Mouse (Mus musculus) frontal cortex, adult 2 months (tissue): ENCODE measurements at regions not wholly inside any gene's neighbourhood (a gene's known extent, or its start where the extent isn't known, plus 50 kb on each side); places are given as distances from the start of the nearest gene placed in this dataset.

ENCODE experiments used
- DNase-seq, 2 experiments: peaks; one replicate each; pipeline ENCODE4 v3.0.0; 2022; ENCODE audit warnings: low spot score in 1 of 2; ENCODE audit errors: extremely low spot score in 1 of 2

- DNase-seq = peak in 1 of 2 experiments; percentile 42
Observed at GRCm38 (mm10) chr16:9469394-9469793, 526.0 kb downstream of the Grin2a start.

DNA sequence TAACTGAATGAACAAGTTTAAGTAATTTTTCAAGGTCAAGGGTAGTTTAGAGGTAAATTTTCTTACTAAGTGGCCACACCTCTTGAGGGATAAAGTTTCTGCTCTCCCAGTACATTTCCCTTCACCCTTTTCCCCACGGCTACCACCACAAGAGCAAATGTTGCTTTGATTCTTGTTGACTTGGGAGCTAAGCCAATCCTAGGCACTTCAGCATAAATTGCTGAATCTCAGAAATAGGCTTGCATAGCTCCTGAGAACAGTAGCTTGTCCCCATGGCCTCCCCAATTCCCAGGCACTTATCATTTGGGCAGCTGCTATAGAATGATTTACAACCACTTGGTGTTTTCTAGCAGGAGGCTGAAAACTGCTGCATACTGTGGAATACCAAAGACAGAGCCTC lies 510.1 kb downstream of the Grin2a start:
- no peak for DNase-seq

GRCm38 (mm10) chr16:9498301-9498700 lies 497.1 kb downstream of the Grin2a start:
- no peak for DNase-seq

DNA sequence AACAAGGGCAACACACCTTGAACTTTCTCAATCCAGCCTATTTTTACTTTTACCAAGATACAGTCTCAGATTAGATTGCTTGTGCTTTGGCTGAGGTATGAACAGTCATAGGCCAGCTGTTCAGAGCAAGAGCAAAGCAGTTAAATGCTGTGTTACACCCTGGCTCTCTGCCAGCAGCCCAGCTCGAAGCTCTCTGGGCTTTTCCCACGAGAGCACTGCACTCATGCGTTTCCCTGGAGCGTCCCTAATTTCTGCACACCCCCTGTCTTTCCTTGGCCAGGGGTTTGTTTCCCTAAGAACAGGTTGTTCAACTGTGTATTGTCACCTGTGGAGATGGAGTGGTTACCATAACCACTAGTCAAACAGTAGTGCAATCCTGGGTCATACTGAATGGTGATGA lies 493.6 kb downstream of the Grin2a start:
- DNase-seq = peak in 1 of 2 experiments; percentile 48

- no peak for DNase-seq
Observed at GRCm38 (mm10) chr16:9509666-9510065, 485.7 kb downstream of the Grin2a start.

DNA sequence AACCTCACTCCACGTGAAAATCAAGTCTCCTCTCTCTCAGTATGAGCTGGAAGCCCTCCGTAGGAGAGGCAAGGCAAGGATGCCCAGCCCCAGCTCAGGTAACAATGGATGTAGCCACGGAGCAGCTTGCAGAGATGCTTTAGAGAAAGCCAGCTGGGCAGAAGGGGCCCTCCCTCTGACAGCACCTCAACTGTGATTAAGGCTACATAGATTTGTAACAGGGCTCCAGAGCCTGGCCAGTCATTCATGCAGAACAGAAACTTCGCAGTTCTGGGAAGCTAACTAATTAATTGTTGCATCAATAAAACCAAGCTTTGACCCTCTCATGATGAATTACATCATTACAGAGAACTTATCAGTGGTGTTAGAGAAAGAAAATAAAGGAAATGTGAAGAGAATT lies 480.8 kb downstream of the Grin2a start:
- no peak for DNase-seq
